Mouse (Mus musculus) induced T-regulatory cell, adult 2 months (primary cell): ENCODE measurements around the gene Gm45233.
A peak's percentile ranks its signal among the peaks of the same experiment; 100 is the strongest.

Experiments
- DNase-seq: peaks from one replicate; pipeline ENCODE4 v3.0.0-alpha.2; 2012; ENCODE audit warnings: low read depth

The Gm45233 gene

DNA sequence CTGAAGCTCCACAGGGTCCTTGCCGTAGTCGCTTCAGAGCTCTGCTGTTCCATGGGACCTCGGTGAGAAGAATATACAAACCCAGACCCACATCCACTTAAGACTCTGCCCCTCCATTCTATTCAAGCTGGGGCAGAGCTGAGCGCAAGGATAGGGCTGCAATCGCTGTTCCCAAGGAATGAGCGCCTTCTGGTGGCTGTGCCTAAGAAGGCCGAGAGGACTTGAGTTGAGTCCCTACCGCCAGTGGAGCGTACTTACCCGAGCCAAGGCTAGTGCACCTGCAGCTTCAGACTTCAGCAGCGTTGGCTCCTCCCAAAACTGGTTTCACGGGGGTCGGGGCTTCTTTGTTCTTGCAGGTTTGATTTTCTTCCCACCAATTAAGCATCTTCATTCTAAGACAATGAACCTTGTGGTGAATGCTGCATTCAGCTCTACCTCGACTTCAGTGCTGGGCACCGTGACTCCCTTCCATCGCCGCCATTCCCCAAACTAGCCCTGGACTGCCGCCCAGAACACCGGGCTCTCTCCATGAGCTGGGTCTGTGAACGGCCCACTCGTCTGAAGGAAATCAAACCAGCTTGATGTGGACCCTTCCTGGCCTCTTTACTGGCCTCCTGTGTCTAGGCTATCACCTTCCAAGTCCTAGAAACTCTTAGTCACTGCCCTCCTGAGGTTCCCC is 51.6 kb downstream of the Gm45233 start:
- DNase-seq, result peak; percentile 34

DNA sequence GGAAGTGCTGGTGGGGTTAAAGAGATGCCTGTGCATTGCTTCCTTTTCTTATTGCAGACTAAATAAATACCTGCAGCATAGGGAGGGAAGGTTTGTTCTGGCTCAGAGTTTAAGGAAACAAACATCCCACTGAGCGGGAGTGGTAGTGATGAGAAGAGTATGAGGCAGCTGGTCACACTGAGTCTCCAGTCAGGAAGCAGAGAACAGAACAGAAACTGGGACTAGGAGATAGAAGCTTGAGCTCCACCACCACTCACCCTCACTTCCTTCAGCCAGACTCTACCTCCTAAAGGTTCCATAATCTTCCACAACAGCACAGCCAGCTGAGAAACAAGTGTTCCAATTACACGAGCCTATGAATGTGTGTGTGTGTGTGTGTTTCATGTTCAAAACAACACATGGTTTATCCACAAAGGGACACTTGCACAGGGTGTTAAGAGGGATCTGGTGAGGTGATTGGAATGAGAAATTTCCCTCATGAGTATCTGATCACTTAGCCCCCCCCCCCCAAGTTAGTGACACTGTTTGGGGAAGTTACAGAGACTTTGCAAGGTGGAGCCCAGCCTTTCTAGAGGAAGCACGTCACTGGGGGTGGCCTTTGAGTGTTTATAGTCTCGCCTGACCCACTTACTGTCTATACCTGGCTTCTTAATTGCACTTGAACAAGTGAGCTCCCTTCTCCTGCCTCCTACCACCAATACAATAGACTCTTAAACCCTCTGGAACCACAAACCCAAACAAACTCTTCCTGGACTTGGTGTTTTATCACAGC is 68.0 kb downstream of the Gm45233 start:
- DNase-seq, result no peak

DNA sequence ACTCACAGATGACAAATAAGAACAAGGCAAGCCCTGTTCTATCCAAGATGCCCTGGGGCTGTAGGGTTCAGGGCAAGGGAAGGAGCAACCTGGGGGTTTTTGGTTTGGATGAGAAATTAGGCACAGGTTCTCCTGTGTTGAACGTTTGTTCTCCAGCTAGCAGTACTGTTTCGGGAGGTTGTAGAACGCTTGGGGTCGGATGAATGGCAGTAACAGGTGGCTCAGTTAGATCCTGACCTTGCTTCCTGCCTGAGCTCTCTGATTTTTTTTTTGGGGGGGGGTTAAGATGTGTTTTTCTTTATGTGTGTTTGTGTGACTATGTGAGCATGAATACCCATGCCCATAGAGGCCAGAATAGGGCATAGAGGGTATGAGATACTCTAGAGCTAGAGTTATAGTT is 68.6 kb downstream of the Gm45233 start:
- no peak for DNase-seq
